Mouse (Mus musculus) limb, embryonic 14.5 days (tissue): Measurements from ENCODE around the gene Drosha. TPM values are rescaled to one million over a fixed set of nuclear protein-coding genes. Genes with fewer than 3 reads are reported as not detected.

Source experiments
- ATAC-seq: fragments of 200-750 bp; cut with Nextera tagmentation; 2 replicates; pipeline ENCODE4 v1.8.0; 2017; ENCODE audit warnings: low read depth, moderate number of reproducible peaks, moderate TSS enrichment; ENCODE audit not compliant: low FRiP score
- DNase-seq: peaks from one replicate; pipeline ENCODE4 v3.0.0-alpha.2; 2015; ENCODE audit warnings: low spot score
- H3K27ac ChIP-seq: fragments of 300-500 bp; sonication (generic); replicated peaks from 2 replicates; pipeline ENCODE4 v1.5.1; 2014; ENCODE audit warnings: low read depth, mild to moderate bottlenecking, low read length, moderate library complexity, mixed read lengths
- H3K27me3 ChIP-seq: fragments of 300-500 bp; sonication (generic); 2 replicates; pipeline ENCODE4 v1.6.1; 2014; ENCODE audit warnings: low read length, mixed read lengths; ENCODE audit not compliant: control insufficient read depth, insufficient read depth
- H3K36me3 ChIP-seq: fragments of 300-500 bp; sonication (generic); 2 replicates; pipeline ENCODE4 v1.6.1; 2014; ENCODE audit warnings: mild to moderate bottlenecking, low read length, moderate library complexity, mixed read lengths; ENCODE audit not compliant: control insufficient read depth, insufficient read depth
- H3K4me1 ChIP-seq: fragments of 300-500 bp; sonication (generic); 2 replicates; pipeline ENCODE4 v1.6.1; 2014; ENCODE audit warnings: antibody characterized with exemption, low read length, mixed read lengths; ENCODE audit not compliant: control insufficient read depth, insufficient read depth
- H3K4me2 ChIP-seq: fragments of 300-500 bp; sonication (generic); replicated peaks from 2 replicates; pipeline ENCODE4 v1.6.1; 2014; ENCODE audit warnings: low read depth, mild to moderate bottlenecking, low read length, moderate library complexity; ENCODE audit not compliant: severe bottlenecking
- H3K4me3 ChIP-seq: fragments of 300-500 bp; sonication (generic); replicated peaks from 2 replicates; pipeline ENCODE4 v1.5.1; 2014; ENCODE audit warnings: low read length
- H3K9ac ChIP-seq: fragments of 300-500 bp; sonication (generic); 2 replicates; pipeline ENCODE4 v1.6.1; 2014; ENCODE audit warnings: mild to moderate bottlenecking, low read depth, low read length, moderate library complexity; ENCODE audit not compliant: severe bottlenecking
- H3K9me3 ChIP-seq: fragments of 300-500 bp; sonication (generic); 2 replicates; pipeline ENCODE4 v1.6.1; 2016; ENCODE audit warnings: low read length; ENCODE audit not compliant: control insufficient read depth
- POLR2A ChIP-seq: fragments of 200-500 bp; IDR thresholded peaks from 2 replicates; pipeline ENCODE4 v1.8.0; 2012; ENCODE audit warnings: inconsistent platforms, mild to moderate bottlenecking, moderate library complexity, borderline replicate concordance; ENCODE audit not compliant: insufficient read depth, insufficient read length; ENCODE audit errors: extremely low read depth
- WGBS: fragments of 180-500 bp; shearing (Covaris S2); extraction: QIAGEN DNeasy Blood & Tissue Kit; methylation state at CpG from one replicate; pipeline ENCODE4 v1.1.7; 2014; 5-methylcytosine and 5-hydroxymethylcytosine counted together
- polyA plus RNA-seq, 2 experiments: library from polyadenylated mRNA; depleted of rRNA in 1 of 2; stranded (reverse) in 1 of 2; unstranded in 1 of 2; fragments of >200 nt; fragmentation: Nextera tagmentation in 1 of 2; extraction: Ambion mirVana in 1 of 2; gene quantifications; 2 replicates each; pipeline versions ENCODE4 v1.2.1 to v1.2.3; 2012 to 2014

Drosha gene
- polyA plus RNA-seq, 2 experiments, result 34.3 to 39.0 TPM

DNA sequence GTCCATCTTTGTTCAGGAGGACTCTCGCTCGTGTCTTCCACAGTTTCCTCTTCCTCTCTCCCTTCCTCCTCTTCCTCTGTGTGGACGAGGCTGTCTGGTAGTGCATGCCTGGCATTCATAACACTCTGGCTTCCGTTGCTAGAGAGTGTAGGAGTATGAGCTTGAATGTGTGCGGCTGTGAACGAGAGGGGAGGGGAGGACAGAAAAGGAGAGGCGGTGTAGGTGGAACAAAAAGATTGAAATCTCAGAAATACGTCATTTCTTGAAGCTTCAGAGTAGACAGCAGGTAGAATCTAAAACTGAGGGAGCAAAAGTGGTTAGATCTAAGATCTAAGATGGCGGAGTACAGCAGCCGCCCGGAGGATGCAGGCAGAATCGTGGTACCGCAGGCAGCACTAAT is 70.8 kb downstream of the Drosha start:
- ATAC-seq, result no peak
- no peak overlapping the region for H3K4me3 ChIP-seq
- H3K9ac ChIP-seq, result no peak overlapping the region
- H3K27me3 ChIP-seq, result no peaks in the 10 kb centered on the region
- peaks cover 69% of the 10 kb centered on the region for H3K36me3 ChIP-seq
- no peaks in the 10 kb centered on the region for H3K9me3 ChIP-seq
- no peak overlapping the region for H3K4me2 ChIP-seq
- TF ChIP-seq POLR2A, result no peak
- 95% methylated on average over 13 of the region's 13 CpGs for WGBS
- H3K27ac ChIP-seq, result no peak overlapping the region
- no peaks in the 10 kb centered on the region for H3K4me1 ChIP-seq
- no peak for DNase-seq

DNA sequence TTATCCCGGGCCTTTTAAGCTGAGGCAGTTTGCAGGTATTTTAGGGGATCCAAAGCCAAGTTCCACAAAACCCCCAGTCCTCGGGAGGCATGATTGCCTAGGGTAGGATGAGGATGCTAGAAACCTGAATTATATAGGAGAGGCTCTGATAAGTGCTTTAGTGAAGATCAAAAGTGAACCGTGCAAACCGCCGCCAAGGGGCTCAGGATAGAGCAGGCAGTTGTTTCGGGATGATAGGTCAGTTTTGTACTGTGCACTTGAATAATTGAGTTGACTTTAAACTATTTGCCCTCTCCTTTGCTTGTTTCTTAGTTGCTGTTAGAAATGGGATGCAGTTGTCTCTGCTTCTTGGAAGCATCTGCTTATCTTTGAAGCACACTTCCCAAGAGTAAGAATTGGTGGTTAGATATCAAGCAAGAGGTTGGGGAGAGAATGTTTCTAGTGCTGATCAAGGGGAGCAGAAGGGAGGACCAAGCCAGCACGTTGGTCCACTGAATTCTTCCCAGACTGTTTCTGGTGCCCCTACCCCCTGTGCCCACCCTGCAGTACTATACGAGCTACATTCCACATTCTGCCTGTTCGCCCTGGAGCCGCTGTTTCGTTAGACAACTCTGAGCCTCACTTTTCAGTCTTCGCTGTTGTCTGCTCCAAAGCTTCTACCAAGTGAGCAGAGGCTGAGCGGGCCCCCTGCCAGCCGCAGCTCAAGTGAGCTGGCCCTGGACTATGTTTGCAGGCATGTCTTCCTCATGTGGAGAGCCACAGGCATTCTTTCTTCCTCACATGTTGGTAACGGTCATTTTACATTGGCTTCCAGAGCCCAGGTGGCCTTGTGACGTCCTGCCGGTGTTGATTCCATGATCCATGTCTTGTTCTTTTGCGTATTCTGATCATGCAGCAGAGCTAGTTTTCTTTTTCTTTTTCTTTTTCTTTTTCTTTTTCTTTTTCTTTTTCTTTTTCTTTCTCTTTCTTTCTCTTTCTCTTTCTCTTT is 71.7 kb downstream of the Drosha start:
- H3K4me2 ChIP-seq, result no peak overlapping the region
- WGBS, result 88% methylated on average over 18 of the region's 18 CpGs
- no peak for TF ChIP-seq POLR2A
- no peaks in the 10 kb centered on the region for H3K27me3 ChIP-seq
- no peaks in the 10 kb centered on the region for H3K9me3 ChIP-seq
- no peak overlapping the region for H3K9ac ChIP-seq
- H3K27ac ChIP-seq, result no peak overlapping the region
- no peaks in the 10 kb centered on the region for H3K4me1 ChIP-seq
- H3K36me3 ChIP-seq, result peaks cover 67% of the 10 kb centered on the region
- ATAC-seq, result no peak
- no peak overlapping the region for H3K4me3 ChIP-seq
- no peak for DNase-seq

DNA sequence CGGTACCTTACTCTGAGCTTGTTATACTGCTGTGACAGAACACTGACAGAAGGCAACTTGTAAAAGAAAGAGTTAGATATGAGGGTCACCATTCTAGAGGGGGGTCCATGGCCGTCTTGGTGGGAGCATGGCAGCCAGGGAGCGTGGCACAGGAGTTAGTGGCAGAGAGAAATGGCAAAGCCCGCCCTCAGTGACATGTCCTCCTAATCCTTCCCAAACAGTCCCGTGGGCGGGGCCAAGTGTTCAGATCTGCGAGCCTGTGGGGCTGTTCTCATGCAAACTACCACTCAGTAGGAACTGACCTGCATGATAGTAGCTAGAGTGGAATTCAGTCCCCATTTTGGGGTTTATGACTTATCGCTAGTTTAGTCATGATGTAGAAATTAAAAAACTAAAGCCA is 73.2 kb downstream of the Drosha start:
- no peak for DNase-seq
- no peak overlapping the region for H3K27ac ChIP-seq
- TF ChIP-seq POLR2A, result no peak
- H3K9ac ChIP-seq, result no peak overlapping the region
- no peaks in the 10 kb centered on the region for H3K9me3 ChIP-seq
- H3K4me3 ChIP-seq, result no peak overlapping the region
- peaks cover 70% of the 10 kb centered on the region for H3K36me3 ChIP-seq
- WGBS, result 89% methylated on average over 8 of the region's 8 CpGs
- no peak for ATAC-seq
- H3K4me2 ChIP-seq, result no peak overlapping the region
- H3K4me1 ChIP-seq, result no peaks in the 10 kb centered on the region
- no peaks in the 10 kb centered on the region for H3K27me3 ChIP-seq

DNA sequence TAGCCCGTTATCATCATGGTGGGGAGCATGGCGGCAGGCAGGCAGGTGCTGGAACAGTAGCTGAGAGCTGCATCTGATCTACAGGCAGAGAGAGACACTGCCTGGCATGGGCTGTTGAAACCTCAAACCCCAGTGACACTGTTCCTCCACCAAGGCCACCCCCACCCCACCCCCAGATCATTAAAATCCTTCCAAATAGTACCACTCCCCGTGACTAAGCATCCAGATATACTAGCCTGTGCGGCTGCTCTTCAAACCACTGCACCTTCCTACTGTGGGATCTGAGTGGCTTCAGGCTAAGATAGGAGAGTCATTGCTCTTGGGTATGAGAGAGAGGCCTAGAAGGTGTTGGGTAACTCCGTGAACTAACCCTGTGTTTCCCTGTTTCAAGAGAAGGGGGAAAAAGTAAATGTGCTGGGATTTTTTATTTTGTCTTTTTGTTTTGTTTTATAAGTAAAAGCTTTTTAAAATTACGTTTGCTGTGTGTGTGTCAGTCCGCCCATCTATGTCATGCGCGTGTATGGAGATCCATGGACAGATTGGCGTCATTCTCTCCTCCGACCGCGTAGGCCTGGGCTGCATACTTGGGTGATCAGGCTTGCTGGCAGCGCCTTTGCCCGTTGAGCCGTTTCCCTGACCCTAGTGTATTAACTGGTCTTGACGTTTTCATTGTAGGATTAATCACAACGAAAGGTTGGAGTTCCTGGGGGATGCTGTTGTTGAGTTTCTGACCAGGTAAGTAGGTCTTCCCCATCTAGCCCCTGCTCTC is 76.0 kb downstream of the Drosha start:
- no peak for DNase-seq
- Histone ChIP-seq H3K36me3 (peaks cover 74% of the 10 kb centered on the region), H3K9ac (no peak overlapping the region), H3K27me3 (no peaks in the 10 kb centered on the region), H3K27ac (no peak overlapping the region), H3K4me3 (no peak overlapping the region), H3K4me2 (no peak overlapping the region), H3K9me3 (no peaks in the 10 kb centered on the region), H3K4me1 (no peaks in the 10 kb centered on the region)
- 89% methylated on average over 18 of the region's 18 CpGs for WGBS
- ATAC-seq, result no peak
- TF ChIP-seq POLR2A, result no peak

DNA sequence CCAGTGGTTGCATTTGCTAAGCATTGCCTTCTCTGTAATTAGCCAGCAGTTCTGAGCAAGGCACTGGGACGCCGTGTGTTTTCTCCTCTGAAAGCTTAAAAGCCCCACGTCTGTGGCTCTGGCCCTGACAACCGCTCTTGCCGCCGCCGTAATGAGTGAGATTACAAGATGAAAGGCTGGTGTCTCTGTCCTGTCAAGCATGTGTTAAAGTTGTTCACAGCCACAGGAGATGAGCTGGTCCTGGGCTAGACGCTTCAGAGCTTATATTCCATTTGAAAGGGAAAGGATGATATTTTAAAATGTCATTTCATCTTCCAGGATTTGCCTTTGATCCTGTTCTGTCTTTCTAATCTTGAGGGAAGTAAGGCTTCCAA is 76.6 kb downstream of the Drosha start:
- TF ChIP-seq POLR2A, result no peak
- H3K36me3 ChIP-seq, result peaks cover 73% of the 10 kb centered on the region
- 54% methylated on average over 8 of the region's 8 CpGs for WGBS

More for the DNA sequence above, 76.6 kb downstream of the Drosha start:
- H3K9me3 ChIP-seq, result no peaks in the 10 kb centered on the region
- H3K4me1 ChIP-seq, result no peaks in the 10 kb centered on the region
- ATAC-seq (no peak), DNase-seq (no peak)
- H3K4me3 ChIP-seq, result no peak overlapping the region
- no peaks in the 10 kb centered on the region for H3K27me3 ChIP-seq
- no peak overlapping the region for H3K4me2 ChIP-seq
- H3K9ac ChIP-seq, result no peak overlapping the region
- H3K27ac ChIP-seq, result no peak overlapping the region
